Mouse (Mus musculus): ENCODE results near the gene Prkn.

DNA sequence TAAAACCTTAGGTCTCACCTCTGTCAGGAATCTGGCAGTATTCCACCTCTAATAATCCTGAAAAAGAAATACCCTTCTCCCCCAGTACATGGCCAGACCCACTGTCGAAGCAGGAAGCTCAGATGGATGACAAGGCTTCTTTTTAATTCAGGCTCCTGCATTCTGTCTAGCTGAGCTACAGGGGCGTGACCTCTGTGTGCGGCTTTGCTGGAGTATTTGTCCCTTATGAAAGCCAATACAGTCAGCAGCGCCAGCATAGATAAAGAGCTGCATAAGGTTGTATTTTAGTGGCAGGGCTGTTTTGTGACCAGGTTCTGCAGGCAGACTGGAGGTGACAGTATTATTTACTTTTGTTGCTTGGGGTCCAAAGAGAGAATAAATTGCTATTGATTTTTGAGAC lies 47.7 kb downstream of the Prkn start:
- TF ChIP-seq CTCF (IDR thresholded peaks at IDR 0.05) (no peak), EP300 (IDR thresholded peaks at IDR 0.05) (no peak)

Data from lung, postnatal 0 days (tissue).